Mouse (Mus musculus) midbrain, postnatal 0 days (tissue): ENCODE measurements around the gene Mocs1. TPM values are rescaled to one million over a fixed set of nuclear protein-coding genes. Genes with fewer than 3 reads are reported as not detected.

Source experiments
- ATAC-seq: fragments of 200-750 bp; cut with Nextera tagmentation; 2 replicates; pipeline ENCODE4 v1.8.0; 2017; ENCODE audit warnings: moderate number of reproducible peaks, mild to moderate bottlenecking, moderate TSS enrichment, moderate library complexity; ENCODE audit not compliant: low FRiP score
- DNase-seq: peaks from one replicate; pipeline ENCODE4 v3.0.0-alpha.2; 2015; ENCODE audit warnings: low spot score
- H3K27ac ChIP-seq: fragments of 300-500 bp; sonication (generic); 2 replicates; pipeline ENCODE4 v1.5.1; 2014; ENCODE audit warnings: low read depth, mild to moderate bottlenecking, low read length, mixed read lengths
- H3K27me3 ChIP-seq: fragments of 300-500 bp; sonication (generic); 2 replicates; pipeline ENCODE4 v1.6.1; 2014; ENCODE audit warnings: low read length, control low read depth, mixed read lengths; ENCODE audit not compliant: insufficient read depth
- H3K36me3 ChIP-seq: fragments of 300-500 bp; sonication (generic); 2 replicates; pipeline ENCODE4 v1.6.1; 2014; ENCODE audit warnings: low read length, control low read depth, mixed read lengths; ENCODE audit not compliant: insufficient read depth
- H3K4me1 ChIP-seq: fragments of 300-500 bp; sonication (generic); 2 replicates; pipeline ENCODE4 v1.6.1; 2014; ENCODE audit warnings: mild to moderate bottlenecking, control low read depth, antibody characterized with exemption, low read length, mixed read lengths; ENCODE audit not compliant: insufficient read depth
- H3K4me2 ChIP-seq: fragments of 300-500 bp; sonication (generic); 2 replicates; pipeline ENCODE4 v1.6.1; 2014; ENCODE audit warnings: low read depth, mild to moderate bottlenecking, low read length, mixed read lengths; ENCODE audit not compliant: poor library complexity, severe bottlenecking
- H3K4me3 ChIP-seq: fragments of 300-500 bp; sonication (generic); 2 replicates; pipeline ENCODE4 v1.5.1; 2014; ENCODE audit warnings: low read depth, mild to moderate bottlenecking, low read length, moderate library complexity
- H3K9ac ChIP-seq: fragments of 300-500 bp; sonication (generic); replicated peaks from 2 replicates; pipeline ENCODE4 v1.6.1; 2014; ENCODE audit warnings: mild to moderate bottlenecking, low read length, moderate library complexity, mixed read lengths; ENCODE audit not compliant: poor library complexity, severe bottlenecking
- H3K9me3 ChIP-seq: fragments of 300-500 bp; sonication (generic); 2 replicates; pipeline ENCODE4 v1.6.1; 2016; ENCODE audit warnings: low read length, control low read depth
- CTCF ChIP-seq: IDR thresholded peaks from 2 replicates; pipeline ENCODE4 v1.5.1; 2016; ENCODE audit warnings: antibody characterized with exemption, mild to moderate bottlenecking
- WGBS: fragments of 180-500 bp; shearing (Covaris S2); extraction: QIAGEN DNeasy Blood & Tissue Kit; methylation state at CpG from one replicate; pipeline ENCODE4 v1.1.7; 2014; 5-methylcytosine and 5-hydroxymethylcytosine counted together
- polyA plus RNA-seq: library from polyadenylated mRNA; unstranded; fragments of >200 nt; fragmentation: Nextera tagmentation; extraction: Ambion mirVana; gene quantifications from 2 replicates; pipeline ENCODE4 v1.2.1, GENCODE M21; 2015
- total RNA-seq: library from RNA; depleted of rRNA; stranded (reverse); fragments of >200 nt; gene quantifications from 2 replicates; pipeline ENCODE4 v1.2.3, GENCODE M21; 2014

Gene Mocs1
- total and polyA plus RNA-seq, 2 experiments from 2014 or later = 5.2 to 8.6 TPM

DNA sequence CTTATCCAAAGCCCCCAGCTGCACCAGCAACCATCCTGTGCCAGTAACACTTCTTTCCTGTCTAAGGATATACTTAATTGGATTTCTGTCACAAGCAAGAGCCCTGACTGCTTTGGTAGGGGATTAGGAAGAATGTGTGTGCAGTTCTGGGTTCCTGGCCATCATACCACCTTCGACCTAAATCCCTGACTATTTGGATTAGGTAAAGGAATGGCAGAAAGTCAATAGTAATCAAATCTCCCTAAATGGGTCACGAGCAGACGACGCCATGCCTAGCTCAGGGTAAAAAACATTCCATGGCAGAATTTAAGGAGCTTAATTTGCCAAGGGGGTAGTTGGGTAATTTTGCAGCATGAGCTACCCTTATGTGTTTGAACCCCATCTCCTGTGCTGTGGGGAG lies 28.6 kb upstream of the Mocs1 start:
- H3K27me3 ChIP-seq = no peaks in the 10 kb centered on the region
- no peak overlapping the region for H3K27ac ChIP-seq
- 46% methylated on average over 4 of the region's 4 CpGs for WGBS
- no peaks in the 10 kb centered on the region for H3K9me3 ChIP-seq
- H3K4me1 ChIP-seq = no peaks in the 10 kb centered on the region
- H3K9ac ChIP-seq = no peak overlapping the region
- no peaks in the 10 kb centered on the region for H3K36me3 ChIP-seq
- ATAC-seq (no peak), DNase-seq (no peak)
- H3K4me3 ChIP-seq = no peak overlapping the region
- no peak overlapping the region for H3K4me2 ChIP-seq
- no peak for TF ChIP-seq CTCF

DNA sequence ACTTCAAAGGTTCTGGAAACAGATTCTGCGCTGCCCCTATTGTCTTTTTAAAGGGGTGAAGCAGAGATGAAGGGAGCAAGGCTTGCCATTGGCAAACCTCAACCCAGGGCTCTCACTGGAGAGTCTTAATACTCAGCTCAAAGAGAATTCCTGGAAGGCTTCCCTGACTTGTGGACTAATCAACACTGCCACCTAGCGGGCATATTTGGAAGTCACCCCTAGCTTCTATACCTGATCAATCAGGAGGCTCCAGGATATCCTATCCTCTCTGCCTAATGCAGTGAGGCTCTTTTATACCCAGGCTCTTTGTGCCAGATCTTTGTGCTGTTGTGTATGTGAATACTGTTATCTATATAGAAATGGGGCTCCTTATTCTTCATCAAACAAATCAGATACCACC lies 28.0 kb upstream of the Mocs1 start:
- ATAC-seq (peak; percentile 41; the same call in 1 of the 2 replicates), DNase-seq (peak; percentile 92)
- Histone ChIP-seq H3K9me3 (no peaks in the 10 kb centered on the region), H3K27me3 (no peaks in the 10 kb centered on the region), H3K9ac (no peak overlapping the region), H3K36me3 (no peaks in the 10 kb centered on the region), H3K4me3 (no peak overlapping the region), H3K4me2 (no peak overlapping the region), H3K4me1 (no peaks in the 10 kb centered on the region), H3K27ac (no peak overlapping the region)
- 0% methylated on average over 2 of the region's 2 CpGs for WGBS
- TF ChIP-seq CTCF = peak; percentile 88

DNA sequence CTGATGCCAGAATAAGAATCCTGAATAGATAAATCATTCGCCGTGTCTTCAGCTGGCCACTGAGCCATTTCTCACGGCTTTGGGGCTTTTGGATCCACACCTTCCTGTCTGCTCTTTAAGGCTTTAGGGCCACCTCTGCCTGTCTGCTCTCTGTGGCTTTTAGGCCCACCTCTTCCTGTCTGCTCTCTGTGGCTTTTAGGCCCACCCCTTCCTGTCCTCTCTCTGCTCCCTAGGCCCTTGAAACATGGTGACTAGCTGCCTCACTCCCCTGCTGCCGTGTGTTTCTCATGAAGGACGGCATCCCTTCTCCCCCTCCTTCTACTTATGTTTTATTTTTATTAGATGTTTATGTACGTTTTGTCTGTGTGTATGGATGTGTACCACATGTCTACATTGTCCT lies 25.0 kb upstream of the Mocs1 start:
- DNase-seq = no peak
- no peak overlapping the region for H3K4me3 ChIP-seq
- no peaks in the 10 kb centered on the region for H3K9me3 ChIP-seq
- TF ChIP-seq CTCF = no peak
- no peaks in the 10 kb centered on the region for H3K4me1 ChIP-seq
- 87% methylated on average over 6 of the region's 6 CpGs for WGBS
- H3K36me3 ChIP-seq = no peaks in the 10 kb centered on the region
- H3K9ac ChIP-seq = no peak overlapping the region
- H3K27ac ChIP-seq = no peak overlapping the region
- ATAC-seq = no peak
- no peaks in the 10 kb centered on the region for H3K27me3 ChIP-seq
- no peak overlapping the region for H3K4me2 ChIP-seq

DNA sequence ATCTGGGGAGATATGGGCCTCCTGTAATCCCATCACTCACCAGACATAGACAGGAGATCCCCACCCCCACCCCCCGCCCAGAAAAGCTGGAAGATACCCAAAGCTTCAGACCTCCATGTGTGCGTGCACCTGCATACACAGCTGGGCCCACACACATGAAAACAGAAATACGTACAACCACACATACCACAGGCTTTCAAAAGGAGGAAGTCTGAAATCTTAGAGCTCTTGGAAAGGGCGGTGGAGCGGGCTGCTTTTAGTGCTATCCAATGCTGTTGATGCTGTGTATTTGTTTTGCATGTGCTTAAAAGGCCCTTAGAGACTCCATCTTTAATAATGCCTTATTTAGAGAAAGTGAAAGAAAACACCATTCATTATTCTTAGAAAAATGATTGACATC lies 22.2 kb upstream of the Mocs1 start:
- TF ChIP-seq CTCF = no peak
- H3K4me2 ChIP-seq = no peak overlapping the region
- no peaks in the 10 kb centered on the region for H3K9me3 ChIP-seq
- no peak overlapping the region for H3K9ac ChIP-seq
- H3K27ac ChIP-seq = no peak overlapping the region
- no peaks in the 10 kb centered on the region for H3K36me3 ChIP-seq
- no peak for ATAC-seq
- DNase-seq = no peak
- no peaks in the 10 kb centered on the region for H3K4me1 ChIP-seq
- 84% methylated on average over 5 of the region's 5 CpGs for WGBS
- H3K4me3 ChIP-seq = no peak overlapping the region
- H3K27me3 ChIP-seq = no peaks in the 10 kb centered on the region

DNA sequence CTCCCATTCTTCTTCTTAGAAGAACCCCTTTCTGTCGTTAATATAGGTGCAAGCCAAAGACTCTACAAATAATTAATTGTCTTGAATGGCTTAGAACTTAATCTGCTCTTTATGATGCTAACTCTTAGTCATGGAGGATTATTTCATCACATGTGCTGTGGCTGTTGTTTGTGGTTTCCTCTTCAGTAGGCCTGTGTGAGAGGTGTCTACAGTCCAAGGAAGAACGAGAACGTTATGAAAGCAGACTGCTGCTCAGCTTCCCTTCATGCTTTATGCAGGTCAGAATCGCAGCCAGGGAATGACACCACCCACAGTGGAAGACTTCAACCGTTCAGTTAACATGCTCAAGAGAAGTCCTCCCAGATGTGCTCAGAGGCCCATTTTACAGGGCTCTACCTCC lies 15.2 kb upstream of the Mocs1 start:
- TF ChIP-seq CTCF = no peak
- ATAC-seq (no peak), DNase-seq (no peak)
- Histone ChIP-seq H3K4me2 (no peak overlapping the region), H3K9me3 (no peaks in the 10 kb centered on the region), H3K4me3 (no peak overlapping the region), H3K27me3 (no peaks in the 10 kb centered on the region), H3K36me3 (no peaks in the 10 kb centered on the region), H3K4me1 (no peaks in the 10 kb centered on the region), H3K27ac (no peak overlapping the region), H3K9ac (no peak overlapping the region)
- 58% methylated on average over 5 of the region's 5 CpGs for WGBS

DNA sequence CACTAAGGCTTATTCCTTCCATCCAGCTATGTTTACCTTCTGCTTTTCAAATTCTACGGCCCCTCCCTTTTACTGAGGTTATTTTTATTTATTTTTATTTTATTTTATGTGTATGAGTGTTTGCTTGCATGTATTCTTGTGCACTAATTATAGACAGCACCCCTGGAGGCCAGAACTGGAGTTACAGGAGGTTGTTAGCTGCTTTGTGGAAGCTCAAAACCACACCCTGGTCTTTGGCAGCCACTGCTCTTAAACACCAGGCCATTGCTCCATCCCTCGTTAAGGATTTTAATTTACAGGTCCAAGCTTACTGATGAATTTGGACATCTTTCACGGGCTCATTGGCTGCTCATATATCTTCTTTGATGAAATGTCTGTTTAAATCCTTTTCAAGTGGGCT lies 14.6 kb upstream of the Mocs1 start:
- no peak overlapping the region for H3K4me2 ChIP-seq
- no peak overlapping the region for H3K9ac ChIP-seq
- no peaks in the 10 kb centered on the region for H3K27me3 ChIP-seq
- peak; percentile 40 for TF ChIP-seq CTCF
- no peak overlapping the region for H3K4me3 ChIP-seq
- H3K4me1 ChIP-seq = no peaks in the 10 kb centered on the region
- H3K27ac ChIP-seq = no peak overlapping the region
- ATAC-seq (no peak), DNase-seq (peak; percentile 33)
- no peaks in the 10 kb centered on the region for H3K36me3 ChIP-seq
- WGBS = 58% methylated on average over 3 of the region's 3 CpGs
- H3K9me3 ChIP-seq = no peaks in the 10 kb centered on the region
